Mouse (Mus musculus) thymus, adult 2 months (tissue): ENCODE measurements at regions not wholly inside any gene's neighbourhood (a gene's known extent, or its start where the extent isn't known, plus 50 kb on each side); places are given as distances from the start of the nearest gene placed in this dataset.

Experiments
- CTCF ChIP-seq: fragments of 200-500 bp; IDR thresholded peaks from 2 replicates; pipeline ENCODE4 v1.5.1; 2012; ENCODE audit warnings: mild to moderate bottlenecking, control low read depth, low read length, moderate library complexity, borderline replicate concordance; ENCODE audit not compliant: control insufficient read depth, poor library complexity, insufficient read depth; ENCODE audit errors: extremely low read depth
- POLR2A ChIP-seq: fragments of 200-500 bp; IDR thresholded peaks from 2 replicates; pipeline ENCODE4 v1.6.1; 2012; ENCODE audit warnings: mild to moderate bottlenecking, low read length, control low read depth, moderate library complexity; ENCODE audit not compliant: control insufficient read depth, poor library complexity, insufficient read depth; ENCODE audit errors: extremely low read depth

- no peak for TF ChIP-seq CTCF
- TF ChIP-seq POLR2A = no peak
These were observed 66.9 kb upstream of the Gm21915 start for GRCm38 (mm10) chr9:40603521-40603920.
